Mouse (Mus musculus): ENCODE measurements around the gene Fkbp4. TPM values are rescaled to one million over a fixed set of nuclear protein-coding genes. Genes with fewer than 3 reads are reported as not detected.

Gene Fkbp4
- polyA plus RNA-seq (2015; fragmentation: Nextera tagmentation; extraction: Ambion mirVana) = 79.9 and 80.2 TPM in 2 replicates

GRCm38 (mm10) chr6:128438317-128438870 lies at the start of gene Fkbp4:
Gene Fkbp4, minus strand, starts transcription at chr6:128438677.
- Histone ChIP-seq H3K36me3 (replicated peaks; ENCODE audit: insufficient read depth, low read length) (peaks cover 23% of the 10 kb centered on the region), H3K27ac (ENCODE audit: low read depth) (peak within 1 kb of the TSS; percentile 79), H3K27me3 (ENCODE audit: insufficient read depth, low read length) (no peaks in the 10 kb centered on the region), H3K4me1 (ENCODE audit: insufficient read depth) (peaks cover 23% of the 10 kb centered on the region), H3K4me3 (ENCODE audit: low read depth, low read length) (peak within 1 kb of the TSS; percentile 83), H3K9me3 (ENCODE audit: low read length) (no peaks in the 10 kb centered on the region), H3K4me2 (ENCODE audit: low read depth, low read length) (peak within 1 kb of the TSS; percentile 91), H3K9ac (replicated peaks) (peak within 1 kb of the TSS; percentile 77)
- DNase-seq = peak; percentile 94
- ATAC-seq = peak; percentile 93
- 1% methylated on average over 64 of the region's 67 CpGs for WGBS (ENCODE audit: insufficient replicate concordance)
- TF ChIP-seq EP300 (IDR thresholded peaks at IDR 0.05; ENCODE audit: low read depth) = no peak
- TF ChIP-seq CTCF (IDR thresholded peaks at IDR 0.05; ENCODE audit: low read depth) = peak; percentile 24

GRCm38 (mm10) chr6:128487736-128488135 lies 49.3 kb upstream of the Fkbp4 start:
- H3K4me3 ChIP-seq (ENCODE audit: low read depth, low read length) = no peak overlapping the region
- no peaks in the 10 kb centered on the region for H3K4me1 ChIP-seq (ENCODE audit: insufficient read depth)
- no peak overlapping the region for H3K9ac ChIP-seq (replicated peaks)
- no peaks in the 10 kb centered on the region for H3K27me3 ChIP-seq (ENCODE audit: insufficient read depth, low read length)
- DNase-seq = no peak
- ATAC-seq = no peak
- H3K27ac ChIP-seq (ENCODE audit: low read depth) = no peak overlapping the region
- 78% methylated on average over 11 of the region's 11 CpGs for WGBS (ENCODE audit: insufficient replicate concordance)
- H3K4me2 ChIP-seq (ENCODE audit: low read depth, low read length) = no peak overlapping the region
- TF ChIP-seq EP300 (IDR thresholded peaks at IDR 0.05; ENCODE audit: low read depth) (no peak), CTCF (IDR thresholded peaks at IDR 0.05; ENCODE audit: low read depth) (no peak)
- no peaks in the 10 kb centered on the region for H3K9me3 ChIP-seq (ENCODE audit: low read length)
- H3K36me3 ChIP-seq (replicated peaks; ENCODE audit: insufficient read depth, low read length) = peaks cover 25% of the 10 kb centered on the region

GRCm38 (mm10) chr6:128479463-128480454 lies 41.3 kb upstream of the Fkbp4 start:
- DNase-seq (peak; percentile 97), ATAC-seq (peak; percentile 91)
- Histone ChIP-seq H3K4me2 (ENCODE audit: low read depth, low read length) (peak overlapping the region; percentile 54), H3K4me1 (ENCODE audit: insufficient read depth) (peaks cover 2% of the 10 kb centered on the region; the same call in 1 of the 2 replicates), H3K9ac (replicated peaks) (no peak overlapping the region), H3K4me3 (ENCODE audit: low read depth, low read length) (no peak overlapping the region), H3K27ac (ENCODE audit: low read depth) (no peak overlapping the region), H3K36me3 (replicated peaks; ENCODE audit: insufficient read depth, low read length) (no peaks in the 10 kb centered on the region), H3K9me3 (ENCODE audit: low read length) (no peaks in the 10 kb centered on the region), H3K27me3 (ENCODE audit: insufficient read depth, low read length) (no peaks in the 10 kb centered on the region)
- WGBS (ENCODE audit: insufficient replicate concordance) = 17% methylated on average over 25 of the region's 26 CpGs
- TF ChIP-seq EP300 (IDR thresholded peaks at IDR 0.05; ENCODE audit: low read depth) (no peak), CTCF (IDR thresholded peaks at IDR 0.05; ENCODE audit: low read depth) (peak; percentile 99)

- TF ChIP-seq CTCF (IDR thresholded peaks at IDR 0.05; ENCODE audit: low read depth) = no peak
- no peak for TF ChIP-seq EP300 (IDR thresholded peaks at IDR 0.05; ENCODE audit: low read depth)
- Histone ChIP-seq H3K4me2 (ENCODE audit: low read depth, low read length) (no peak overlapping the region), H3K27me3 (ENCODE audit: insufficient read depth, low read length) (no peaks in the 10 kb centered on the region), H3K9ac (replicated peaks) (no peak overlapping the region), H3K36me3 (replicated peaks; ENCODE audit: insufficient read depth, low read length) (no peaks in the 10 kb centered on the region), H3K9me3 (ENCODE audit: low read length) (no peaks in the 10 kb centered on the region), H3K4me3 (ENCODE audit: low read depth, low read length) (no peak overlapping the region), H3K4me1 (ENCODE audit: insufficient read depth) (peaks cover 2% of the 10 kb centered on the region; the same call in 1 of the 2 replicates), H3K27ac (ENCODE audit: low read depth) (no peak overlapping the region)
- no peak for DNase-seq
- ATAC-seq = no peak
- 29% methylated on average over 4 of the region's 4 CpGs for WGBS (ENCODE audit: insufficient replicate concordance)
Observed at GRCm38 (mm10) chr6:128477495-128477894, 39.0 kb upstream of the Fkbp4 start.

GRCm38 (mm10) chr6:128474112-128474511 lies 35.6 kb upstream of the Fkbp4 start:
- Histone ChIP-seq H3K9me3 (ENCODE audit: low read length) (no peaks in the 10 kb centered on the region), H3K4me2 (ENCODE audit: low read depth, low read length) (no peak overlapping the region), H3K4me3 (ENCODE audit: low read depth, low read length) (no peak overlapping the region), H3K27ac (ENCODE audit: low read depth) (no peak overlapping the region), H3K36me3 (replicated peaks; ENCODE audit: insufficient read depth, low read length) (no peaks in the 10 kb centered on the region), H3K9ac (replicated peaks) (no peak overlapping the region), H3K27me3 (ENCODE audit: insufficient read depth, low read length) (no peaks in the 10 kb centered on the region), H3K4me1 (ENCODE audit: insufficient read depth) (no peaks in the 10 kb centered on the region)
- DNase-seq (no peak), ATAC-seq (no peak)
- TF ChIP-seq EP300 (IDR thresholded peaks at IDR 0.05; ENCODE audit: low read depth) = no peak
- TF ChIP-seq CTCF (IDR thresholded peaks at IDR 0.05; ENCODE audit: low read depth) = no peak
- WGBS (ENCODE audit: insufficient replicate concordance) = 80% methylated on average over 6 of the region's 6 CpGs

- Histone ChIP-seq H3K9me3 (ENCODE audit: low read length) (no peaks in the 10 kb centered on the region), H3K27me3 (ENCODE audit: insufficient read depth, low read length) (no peaks in the 10 kb centered on the region), H3K36me3 (replicated peaks; ENCODE audit: insufficient read depth, low read length) (no peaks in the 10 kb centered on the region), H3K4me3 (ENCODE audit: low read depth, low read length) (no peak overlapping the region), H3K4me1 (ENCODE audit: insufficient read depth) (peaks cover 4% of the 10 kb centered on the region), H3K9ac (replicated peaks) (no peak overlapping the region), H3K27ac (ENCODE audit: low read depth) (no peak overlapping the region), H3K4me2 (ENCODE audit: low read depth, low read length) (peak overlapping the region; percentile 26; the same call in 1 of the 2 replicates)
- peak; percentile 72 for DNase-seq
- no peak for TF ChIP-seq EP300 (IDR thresholded peaks at IDR 0.05; ENCODE audit: low read depth)
- peak; percentile 20; the same call in 1 of the 2 replicates for TF ChIP-seq CTCF (IDR thresholded peaks at IDR 0.05; ENCODE audit: low read depth)
- ATAC-seq = peak; percentile 43; the same call in 1 of the 2 replicates
- 6% methylated on average over 12 of the region's 12 CpGs for WGBS (ENCODE audit: insufficient replicate concordance)
Observed at GRCm38 (mm10) chr6:128469451-128469850, 31.0 kb upstream of the Fkbp4 start.
